Mouse (Mus musculus): ENCODE data around the gene Gsta3.

Gsta3 gene

DNA sequence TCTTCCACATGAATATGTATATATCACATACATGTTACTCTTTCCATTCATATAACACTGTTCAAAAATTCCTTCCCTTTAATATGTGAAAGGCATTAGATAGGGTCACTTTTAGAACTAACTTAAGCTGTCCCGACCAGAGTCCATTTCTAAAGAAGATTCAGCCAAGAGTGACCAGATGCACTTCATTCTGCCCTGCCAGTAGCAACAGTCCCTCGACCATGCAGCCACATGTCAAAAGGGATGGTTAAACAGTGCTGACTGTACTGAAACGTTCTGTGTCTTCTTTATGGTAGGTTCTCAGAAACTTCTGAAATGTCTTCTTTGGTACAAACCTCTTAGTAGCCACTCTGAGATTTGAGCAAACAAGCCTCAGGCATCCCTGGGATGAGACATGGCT lies 61.3 kb downstream of the Gsta3 start:
- no peak for DNase-seq (ENCODE audit: low spot score)

- no peak for DNase-seq (ENCODE audit: low spot score)
These were observed 63.8 kb downstream of the Gsta3 start for GRCm38 (mm10) chr1:21304174-21304573.

DNA sequence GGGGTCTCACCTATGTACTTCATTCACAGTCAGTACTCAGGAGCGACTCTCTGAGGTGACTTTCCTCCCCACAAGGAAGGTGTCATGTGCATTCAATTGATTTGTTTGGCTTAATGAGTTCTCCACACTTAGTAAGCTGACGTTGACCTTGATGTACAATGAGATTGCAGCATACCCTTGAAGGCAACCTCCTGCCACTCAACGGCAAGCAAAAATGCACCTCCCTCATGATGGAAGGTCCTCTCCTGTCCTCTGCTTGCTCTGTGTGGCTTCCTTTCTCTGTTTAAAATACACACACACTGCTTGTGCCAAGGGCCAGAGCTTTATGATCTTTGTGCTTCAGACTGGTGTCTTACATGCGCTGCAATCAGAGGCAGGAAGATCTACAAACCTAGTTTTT lies 64.3 kb downstream of the Gsta3 start:
- no peak for DNase-seq (ENCODE audit: low spot score)

- DNase-seq (ENCODE audit: low spot score): peak; percentile 16
These were observed 65.1 kb downstream of the Gsta3 start for GRCm38 (mm10) chr1:21305443-21305842.

GRCm38 (mm10) chr1:21314336-21314735 lies 73.9 kb downstream of the Gsta3 start:
- DNase-seq (ENCODE audit: low spot score): no peak
